Mouse (Mus musculus): ENCODE results near the gene B230307C23Rik. TPM values are rescaled to one million over a fixed set of nuclear protein-coding genes. Genes with fewer than 3 reads are reported as not detected.
A peak's percentile ranks its signal among the peaks of the same experiment; 100 is the strongest.

B230307C23Rik gene
- polyA plus RNA-seq, 1 experiment from 2014 or later: 14.8 TPM

DNA sequence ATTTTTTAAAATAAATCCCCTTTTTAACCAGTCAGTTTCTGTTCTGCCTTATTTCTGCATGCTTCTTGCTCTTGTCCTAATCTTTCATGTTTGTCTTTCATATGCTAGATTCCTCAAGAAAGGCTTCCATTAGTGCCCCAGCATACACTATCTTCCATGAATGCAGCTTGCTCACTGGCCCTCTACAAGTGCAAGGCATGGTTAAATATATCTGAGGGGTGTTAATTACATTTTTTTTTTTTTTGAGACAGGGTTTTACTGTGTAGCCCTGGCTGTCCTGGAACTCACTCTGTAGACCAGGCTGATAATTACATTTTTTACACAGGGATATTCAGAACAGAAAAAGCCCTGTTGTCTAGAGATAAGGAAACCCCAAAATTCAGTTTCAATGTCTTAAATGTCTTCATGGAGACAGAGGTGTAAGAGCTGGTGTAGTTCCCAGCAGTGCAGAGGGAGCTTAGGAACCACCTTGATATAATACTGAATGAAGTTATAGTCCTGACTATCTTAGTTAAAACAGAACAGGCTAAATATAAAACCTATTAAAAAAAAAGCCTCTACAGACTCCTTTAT, 38.6 kb upstream of the B230307C23Rik start:
- H3K36me3 ChIP-seq (ENCODE audit: control insufficient read depth, insufficient read depth, low read length): 0 out of 2 replicates have a peak, but pooled peaks cover 4% of the 10 kb centered on the region
- H3K4me2 ChIP-seq: no peak overlapping the region; the same call in 1 of the 2 replicates
- H3K4me1 ChIP-seq (ENCODE audit: control insufficient read depth, insufficient read depth, low read length): peaks cover 26% of the 10 kb centered on the region
- no peak overlapping the region for H3K9ac ChIP-seq (ENCODE audit: low read depth, low read length)
- H3K27me3 ChIP-seq (ENCODE audit: control insufficient read depth, insufficient read depth, low read length): 0 out of 2 replicates have a peak, but pooled peaks cover 2% of the 10 kb centered on the region
- no peaks in the 10 kb centered on the region for H3K9me3 ChIP-seq (replicated peaks; ENCODE audit: control insufficient read depth, low read length)
- no peak overlapping the region for H3K4me3 ChIP-seq (ENCODE audit: low read depth, low read length)
- H3K27ac ChIP-seq (ENCODE audit: low read depth, low read length): peak overlapping the region; percentile 71; the same call in 1 of the 2 replicates
- ATAC-seq (replicated peaks; ENCODE audit: insufficient number of reproducible peaks, low FRiP score, low TSS enrichment): no peak

DNA sequence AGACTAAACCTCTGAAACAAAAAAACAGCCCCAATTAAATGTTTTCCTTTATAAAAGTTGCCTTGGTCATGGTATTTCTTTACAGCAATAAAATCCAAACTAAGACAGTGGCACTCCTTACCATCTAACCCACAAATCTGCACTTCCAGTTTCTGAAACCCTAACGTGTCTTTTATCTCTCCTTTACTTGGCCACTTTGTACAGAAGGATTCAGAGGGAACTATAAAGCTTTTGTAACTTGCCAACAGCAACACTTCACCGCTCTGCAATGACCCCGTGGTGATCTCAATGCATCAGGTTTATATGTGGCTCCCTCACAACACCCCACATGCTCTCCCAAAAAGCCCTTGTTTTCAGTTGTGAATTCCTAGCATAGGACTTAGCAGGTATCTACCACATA, 36.8 kb upstream of the B230307C23Rik start:
- Histone ChIP-seq H3K27ac (ENCODE audit: low read depth, low read length) (no peak overlapping the region), H3K27me3 (ENCODE audit: control insufficient read depth, insufficient read depth, low read length) (no peaks in the 10 kb centered on the region), H3K4me2 (no peak overlapping the region), H3K9me3 (replicated peaks; ENCODE audit: control insufficient read depth, low read length) (no peaks in the 10 kb centered on the region), H3K36me3 (ENCODE audit: control insufficient read depth, insufficient read depth, low read length) (0 out of 2 replicates have a peak, but pooled peaks cover 4% of the 10 kb centered on the region), H3K4me1 (ENCODE audit: control insufficient read depth, insufficient read depth, low read length) (peaks cover 26% of the 10 kb centered on the region; the same call in 1 of the 2 replicates), H3K9ac (ENCODE audit: low read depth, low read length) (no peak overlapping the region), H3K4me3 (ENCODE audit: low read depth, low read length) (no peak overlapping the region)
- no peak for ATAC-seq (replicated peaks; ENCODE audit: insufficient number of reproducible peaks, low FRiP score, low TSS enrichment)
- 93% methylated on average over 3 of the region's 3 CpGs for WGBS (ENCODE audit: insufficient replicate concordance)

DNA sequence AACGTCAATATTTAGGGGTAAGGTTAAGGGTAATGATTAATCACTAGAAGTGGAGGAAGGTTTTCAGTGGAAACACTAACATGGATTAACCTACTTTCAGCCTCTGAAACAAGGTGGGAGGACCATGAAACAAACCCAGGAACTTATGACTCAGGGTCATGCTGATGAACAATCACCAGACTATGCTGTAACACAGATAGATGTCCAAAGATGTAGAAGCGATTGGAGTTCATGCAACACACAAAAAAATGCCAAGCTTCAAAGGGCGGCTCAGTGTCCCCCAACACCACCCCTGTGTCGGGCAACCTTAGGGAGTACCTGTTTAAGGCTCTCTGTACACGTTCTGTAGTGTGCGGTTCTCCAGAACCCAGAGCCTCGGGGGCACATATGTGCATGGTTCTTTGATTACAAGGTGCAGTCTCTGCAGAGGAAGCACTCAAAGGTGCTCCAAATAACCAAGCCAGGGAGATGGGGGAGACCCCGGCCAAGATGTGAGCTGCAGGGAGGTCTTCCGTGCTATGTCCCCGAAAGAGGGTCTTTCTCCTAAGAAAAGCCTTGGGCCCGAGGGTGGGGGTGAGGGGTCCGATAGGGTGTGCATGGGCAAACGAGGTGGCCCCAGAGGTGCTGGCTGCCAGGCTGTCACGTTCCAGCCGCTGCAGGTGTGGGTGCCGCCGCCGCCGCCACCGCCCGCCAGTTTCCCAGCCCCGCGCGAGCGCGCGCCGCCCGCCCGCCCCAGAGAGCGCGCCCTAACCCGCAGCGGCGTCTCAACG, 35.5 kb upstream of the B230307C23Rik start:
- Histone ChIP-seq H3K27ac (ENCODE audit: low read depth, low read length) (peak overlapping the region; percentile 96), H3K27me3 (ENCODE audit: control insufficient read depth, insufficient read depth, low read length) (no peaks in the 10 kb centered on the region), H3K36me3 (ENCODE audit: control insufficient read depth, insufficient read depth, low read length) (no peaks in the 10 kb centered on the region), H3K9ac (ENCODE audit: low read depth, low read length) (peak overlapping the region; percentile 82), H3K4me3 (ENCODE audit: low read depth, low read length) (peak overlapping the region; percentile 66), H3K4me1 (ENCODE audit: control insufficient read depth, insufficient read depth, low read length) (peaks cover 22% of the 10 kb centered on the region; the same call in 1 of the 2 replicates), H3K9me3 (replicated peaks; ENCODE audit: control insufficient read depth, low read length) (no peaks in the 10 kb centered on the region), H3K4me2 (peak overlapping the region; percentile 77)
- peak; percentile 0; the same call in 1 of the 2 replicates for ATAC-seq (replicated peaks; ENCODE audit: insufficient number of reproducible peaks, low FRiP score, low TSS enrichment)
- 8% methylated on average over 31 of the region's 36 CpGs for WGBS (ENCODE audit: insufficient replicate concordance)

DNA sequence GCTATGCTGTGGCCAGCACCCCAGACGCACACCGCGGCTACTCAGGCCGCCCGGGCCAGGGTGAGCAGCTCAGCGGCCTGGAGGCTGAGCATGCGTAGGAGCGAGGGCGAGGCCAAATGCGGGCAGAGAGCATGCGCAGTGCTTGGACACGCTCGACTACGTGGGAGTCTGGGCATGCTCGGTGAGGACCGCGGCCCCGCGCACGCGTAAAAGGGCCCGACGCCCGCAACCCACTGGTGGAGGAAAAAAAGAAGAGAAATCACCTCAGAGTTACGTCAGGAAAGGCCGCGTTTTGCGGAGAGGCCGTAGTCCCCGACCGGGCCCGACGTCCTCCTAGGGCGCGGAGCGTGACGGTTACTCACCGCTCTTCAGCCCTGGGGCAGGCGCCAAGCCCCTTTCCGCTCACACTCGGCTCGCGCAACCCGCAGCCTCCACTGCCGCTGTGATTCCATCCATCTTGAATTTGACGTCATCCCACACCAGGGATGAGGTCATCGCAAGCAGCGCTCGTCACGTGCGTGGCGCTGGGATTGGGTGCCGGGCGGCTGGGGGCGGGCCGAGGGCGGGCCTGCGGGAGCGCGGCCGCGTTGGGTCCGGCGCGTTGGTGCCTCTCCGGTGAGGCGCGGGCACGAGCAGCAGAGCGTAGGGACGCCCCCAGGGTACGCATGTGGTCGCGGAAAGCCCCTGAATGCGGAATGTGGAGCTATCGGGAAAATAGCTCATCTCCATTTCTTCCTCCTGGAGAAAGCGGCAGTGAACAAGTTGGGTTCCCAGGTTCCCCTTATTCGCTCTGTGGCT, 34.8 kb upstream of the B230307C23Rik start, which contains the start of the genes C2cd2 and Zbtb21:
Gene C2cd2, minus strand, starts transcription at position 448 of the 798 bp plus-strand sequence.
Gene Zbtb21, minus strand, starts transcription at position 472 of the 798 bp plus-strand sequence.
- Histone ChIP-seq H3K36me3 (ENCODE audit: control insufficient read depth, insufficient read depth, low read length) (no peaks in the 10 kb centered on the region), H3K4me3 (ENCODE audit: low read depth, low read length) (peak within 1 kb of the TSS; percentile 66), H3K27me3 (ENCODE audit: control insufficient read depth, insufficient read depth, low read length) (no peaks in the 10 kb centered on the region), H3K4me2 (peak within 1 kb of the TSS; percentile 77), H3K27ac (ENCODE audit: low read depth, low read length) (peak within 1 kb of the TSS; percentile 96), H3K9ac (ENCODE audit: low read depth, low read length) (peak within 1 kb of the TSS; percentile 82), H3K4me1 (ENCODE audit: control insufficient read depth, insufficient read depth, low read length) (peaks cover 15% of the 10 kb centered on the region; the same call in 1 of the 2 replicates), H3K9me3 (replicated peaks; ENCODE audit: control insufficient read depth, low read length) (no peaks in the 10 kb centered on the region)
- ATAC-seq (replicated peaks; ENCODE audit: insufficient number of reproducible peaks, low FRiP score, low TSS enrichment): peak; percentile 97
- WGBS (ENCODE audit: insufficient replicate concordance): under 1% methylated on average over 78 of the region's 78 CpGs

DNA sequence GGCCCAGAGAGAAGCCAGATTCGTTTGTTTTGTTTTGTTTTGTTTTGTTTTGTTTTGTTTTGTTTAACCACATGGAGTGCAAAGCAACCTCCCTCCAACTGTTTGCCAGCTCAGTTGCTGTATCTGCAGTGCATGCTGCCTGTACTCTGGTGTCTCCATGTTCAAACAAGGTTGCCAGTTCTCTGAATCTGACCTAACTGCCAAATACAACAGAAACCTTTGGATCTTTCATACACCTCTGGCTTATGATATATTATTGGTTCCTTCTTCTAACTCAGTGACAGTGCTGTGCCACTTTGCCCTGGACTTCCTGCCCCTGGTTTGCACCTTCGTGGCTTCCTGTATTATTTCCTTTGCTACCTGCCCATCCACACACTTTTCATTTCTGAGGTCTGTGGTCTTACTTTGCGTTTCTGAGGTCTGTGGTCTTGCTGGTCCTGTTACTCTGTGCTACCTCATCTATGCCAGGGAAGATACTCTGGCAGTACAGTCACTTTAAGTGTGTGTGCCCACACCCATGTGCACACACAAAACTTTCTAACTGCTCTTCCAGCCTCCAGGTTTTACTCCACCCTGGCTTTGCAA, 33.1 kb upstream of the B230307C23Rik start:
- Histone ChIP-seq H3K9ac (ENCODE audit: low read depth, low read length) (no peak overlapping the region), H3K4me1 (ENCODE audit: control insufficient read depth, insufficient read depth, low read length) (peaks cover 10% of the 10 kb centered on the region; the same call in 1 of the 2 replicates), H3K27me3 (ENCODE audit: control insufficient read depth, insufficient read depth, low read length) (no peaks in the 10 kb centered on the region), H3K36me3 (ENCODE audit: control insufficient read depth, insufficient read depth, low read length) (no peaks in the 10 kb centered on the region), H3K4me2 (no peak overlapping the region), H3K9me3 (replicated peaks; ENCODE audit: control insufficient read depth, low read length) (no peaks in the 10 kb centered on the region), H3K4me3 (ENCODE audit: low read depth, low read length) (no peak overlapping the region), H3K27ac (ENCODE audit: low read depth, low read length) (no peak overlapping the region)
- no peak for ATAC-seq (replicated peaks; ENCODE audit: insufficient number of reproducible peaks, low FRiP score, low TSS enrichment)
- WGBS (ENCODE audit: insufficient replicate concordance): 80% methylated on average over 3 of the region's 3 CpGs

DNA sequence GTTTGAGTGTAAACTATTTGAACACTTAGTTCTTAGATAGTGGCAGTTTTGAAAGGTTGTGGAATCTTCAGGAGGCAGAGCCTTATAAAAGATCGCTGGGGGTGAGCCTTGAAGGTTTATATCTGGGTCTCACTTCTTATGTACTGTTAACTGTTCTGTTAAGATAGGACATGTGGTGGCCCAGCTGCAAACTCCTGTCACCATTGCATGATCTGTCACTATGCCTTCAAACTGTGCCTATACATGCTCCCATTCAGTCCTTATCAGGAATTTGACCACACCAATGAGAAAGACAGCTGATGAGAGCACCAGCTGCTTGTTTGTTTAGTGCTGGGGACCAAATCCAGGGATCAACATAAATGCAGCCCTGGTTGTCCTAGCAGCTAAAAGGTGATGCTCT, 19.8 kb upstream of the B230307C23Rik start:
- Histone ChIP-seq H3K9me3 (replicated peaks; ENCODE audit: control insufficient read depth, low read length) (no peaks in the 10 kb centered on the region), H3K27me3 (ENCODE audit: control insufficient read depth, insufficient read depth, low read length) (no peaks in the 10 kb centered on the region), H3K4me2 (no peak overlapping the region), H3K27ac (ENCODE audit: low read depth, low read length) (no peak overlapping the region), H3K4me1 (ENCODE audit: control insufficient read depth, insufficient read depth, low read length) (no peaks in the 10 kb centered on the region), H3K36me3 (ENCODE audit: control insufficient read depth, insufficient read depth, low read length) (no peaks in the 10 kb centered on the region), H3K9ac (ENCODE audit: low read depth, low read length) (no peak overlapping the region), H3K4me3 (ENCODE audit: low read depth, low read length) (no peak overlapping the region)
- 59% methylated on average over 1 of the region's 1 CpGs for WGBS (ENCODE audit: insufficient replicate concordance)
- ATAC-seq (replicated peaks; ENCODE audit: insufficient number of reproducible peaks, low FRiP score, low TSS enrichment): no peak

DNA sequence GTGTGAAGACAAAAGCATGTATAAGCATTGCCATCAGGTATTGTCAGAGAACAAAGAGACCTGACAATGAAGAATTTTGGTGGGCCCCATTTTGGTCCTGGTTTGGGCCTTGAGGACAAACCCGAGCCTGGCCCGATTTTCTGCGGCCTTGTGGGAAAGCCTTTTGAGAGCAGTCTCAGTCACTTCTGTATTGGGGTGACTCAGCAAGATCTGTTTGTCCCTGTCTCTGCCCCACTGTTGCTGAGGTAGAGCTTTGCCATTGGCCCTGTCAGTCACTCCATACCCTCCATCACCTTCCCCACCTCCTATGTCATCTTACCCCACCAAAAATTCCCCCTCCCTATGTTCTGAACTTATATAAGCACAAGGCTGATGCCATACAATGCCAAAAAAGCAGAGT, 19.4 kb upstream of the B230307C23Rik start:
- Histone ChIP-seq H3K9ac (ENCODE audit: low read depth, low read length) (no peak overlapping the region), H3K4me1 (ENCODE audit: control insufficient read depth, insufficient read depth, low read length) (no peaks in the 10 kb centered on the region), H3K4me2 (no peak overlapping the region), H3K36me3 (ENCODE audit: control insufficient read depth, insufficient read depth, low read length) (no peaks in the 10 kb centered on the region), H3K4me3 (ENCODE audit: low read depth, low read length) (no peak overlapping the region), H3K9me3 (replicated peaks; ENCODE audit: control insufficient read depth, low read length) (no peaks in the 10 kb centered on the region), H3K27ac (ENCODE audit: low read depth, low read length) (no peak overlapping the region), H3K27me3 (ENCODE audit: control insufficient read depth, insufficient read depth, low read length) (no peaks in the 10 kb centered on the region)
- 94% methylated on average over 3 of the region's 3 CpGs for WGBS (ENCODE audit: insufficient replicate concordance)
- no peak for ATAC-seq (replicated peaks; ENCODE audit: insufficient number of reproducible peaks, low FRiP score, low TSS enrichment)

DNA sequence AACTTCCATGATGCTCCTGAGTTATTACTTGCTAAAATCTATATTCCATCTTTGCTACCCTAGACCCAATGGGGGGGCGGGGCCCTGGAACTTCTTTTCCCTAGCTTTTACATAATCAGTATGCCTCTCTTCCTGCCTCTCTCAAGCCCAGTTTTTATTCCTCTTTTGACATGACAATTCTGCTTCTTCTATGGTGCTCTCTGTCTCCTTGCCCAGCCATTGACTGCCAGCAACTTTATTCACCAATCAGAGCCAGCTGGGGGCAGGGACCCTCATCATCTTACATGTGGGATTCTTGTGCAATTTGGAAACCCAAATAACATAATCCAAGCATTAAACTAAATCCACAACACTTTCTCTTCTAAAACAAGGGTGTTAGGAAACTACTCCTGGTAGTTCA, 15.8 kb upstream of the B230307C23Rik start:
- Histone ChIP-seq H3K9ac (ENCODE audit: low read depth, low read length) (no peak overlapping the region), H3K27ac (ENCODE audit: low read depth, low read length) (no peak overlapping the region), H3K36me3 (ENCODE audit: control insufficient read depth, insufficient read depth, low read length) (no peaks in the 10 kb centered on the region), H3K4me1 (ENCODE audit: control insufficient read depth, insufficient read depth, low read length) (no peaks in the 10 kb centered on the region), H3K4me3 (ENCODE audit: low read depth, low read length) (no peak overlapping the region), H3K9me3 (replicated peaks; ENCODE audit: control insufficient read depth, low read length) (no peaks in the 10 kb centered on the region), H3K27me3 (ENCODE audit: control insufficient read depth, insufficient read depth, low read length) (no peaks in the 10 kb centered on the region), H3K4me2 (no peak overlapping the region)
- ATAC-seq (replicated peaks; ENCODE audit: insufficient number of reproducible peaks, low FRiP score, low TSS enrichment): no peak
- 83% methylated on average over 1 of the region's 1 CpGs for WGBS (ENCODE audit: insufficient replicate concordance)
